Mouse (Mus musculus): ENCODE results near the gene Atf7ip.

DNA sequence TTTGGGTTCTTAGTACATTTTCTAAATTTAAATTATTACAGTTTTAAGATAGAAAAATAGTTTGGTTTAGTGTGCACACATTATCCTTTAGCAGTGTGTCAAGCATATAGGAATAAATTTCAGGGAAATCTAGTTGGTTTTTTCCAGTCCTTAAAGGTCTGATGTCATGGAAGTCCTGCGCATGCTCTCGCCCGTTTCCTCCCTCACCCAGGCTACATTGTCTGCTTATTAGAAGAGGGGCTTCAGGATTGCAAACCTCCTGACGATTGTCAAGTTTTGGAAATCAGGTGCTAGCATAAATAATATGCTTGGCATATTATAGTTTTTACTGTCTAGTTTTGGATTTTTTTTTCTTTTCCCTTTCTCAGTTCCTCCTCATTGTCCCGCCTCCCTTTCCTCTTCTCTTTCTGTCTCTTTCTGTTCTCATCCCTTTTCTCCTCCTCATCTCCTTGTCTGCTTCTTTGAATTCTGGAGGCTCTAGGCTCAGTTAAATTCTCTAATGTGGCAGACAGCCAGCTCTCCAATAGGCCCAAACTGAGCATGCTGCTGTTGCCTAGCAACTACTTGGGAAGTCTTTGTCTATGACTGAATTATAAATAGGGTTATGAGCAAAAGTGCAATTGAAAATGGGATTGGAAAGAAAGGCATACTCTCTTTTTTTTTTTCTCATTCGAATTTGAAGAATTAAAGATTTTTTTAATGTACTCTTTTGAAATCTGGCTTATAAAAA is 42.2 kb downstream of the Atf7ip start:
- no peak for TF ChIP-seq POLR2A (IDR thresholded peaks at IDR 0.05; ENCODE audit: insufficient read depth, low read depth, low read length)
- TF ChIP-seq CTCF (IDR thresholded peaks at IDR 0.05; ENCODE audit: insufficient read depth, low read depth, low read length): no peak
